Mouse (Mus musculus): ENCODE measurements around the gene Pomgnt1. TPM values are rescaled to one million over a fixed set of nuclear protein-coding genes. Genes with fewer than 3 reads are reported as not detected.

Pomgnt1 gene
- polyA plus RNA-seq, 2 experiments = 8.8 to 10.3 TPM

DNA sequence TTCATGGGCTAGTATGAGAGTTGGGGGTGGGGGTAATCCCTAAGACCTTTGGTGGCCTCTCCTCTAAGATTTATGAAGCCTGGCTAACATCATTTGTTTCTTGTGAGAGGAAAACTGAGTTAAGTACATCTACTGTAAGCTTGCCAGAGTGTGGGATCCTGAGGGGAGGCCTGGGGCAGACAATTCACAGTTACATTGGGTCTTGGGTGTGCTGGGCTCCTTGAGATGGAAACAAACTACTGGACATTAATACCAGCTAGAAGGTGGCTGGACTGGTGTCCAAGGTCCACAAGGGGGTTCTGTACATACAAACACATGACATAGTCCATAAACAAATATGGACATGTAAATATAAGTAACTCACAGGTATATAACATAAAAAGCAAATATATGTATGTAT, 51.5 kb downstream of the Pomgnt1 start:
- DNase-seq (ENCODE audit: low read depth in 3 of 3, low spot score in 3 of 3) (no peak), ATAC-seq (ENCODE audit: insufficient read depth) (no peak)
- Histone ChIP-seq H3K4me3 (ENCODE audit: insufficient read depth in 1 of 2, low read depth in 2 of 2, low read length in 2 of 2) (no peak overlapping the region), H3K4me2 (ENCODE audit: low read depth) (no peak overlapping the region; the same call in 1 of the 2 replicates), H3K27me3 (ENCODE audit: control insufficient read depth, insufficient read depth, low read length) (no peaks in the 10 kb centered on the region), H3K27ac (no peak overlapping the region), H3K9me3 (ENCODE audit: control insufficient read depth, low read length) (no peaks in the 10 kb centered on the region), H3K4me1 (replicated peaks; ENCODE audit: control insufficient read depth in 2 of 2, insufficient read depth in 2 of 2, low read length in 1 of 2) (peaks cover 18 to 24% of the 10 kb centered on the region in 2 experiments), H3K9ac (replicated peaks) (no peak overlapping the region; the same call in 1 of the 2 replicates), H3K36me3 (replicated peaks; ENCODE audit: control insufficient read depth, insufficient read depth, low read depth) (no peaks in the 10 kb centered on the region)
- TF ChIP-seq CTCF (IDR thresholded peaks at IDR 0.05; ENCODE audit: low read depth) (no peak), EP300 (IDR thresholded peaks at IDR 0.05; ENCODE audit: low read depth) (no peak)

DNA sequence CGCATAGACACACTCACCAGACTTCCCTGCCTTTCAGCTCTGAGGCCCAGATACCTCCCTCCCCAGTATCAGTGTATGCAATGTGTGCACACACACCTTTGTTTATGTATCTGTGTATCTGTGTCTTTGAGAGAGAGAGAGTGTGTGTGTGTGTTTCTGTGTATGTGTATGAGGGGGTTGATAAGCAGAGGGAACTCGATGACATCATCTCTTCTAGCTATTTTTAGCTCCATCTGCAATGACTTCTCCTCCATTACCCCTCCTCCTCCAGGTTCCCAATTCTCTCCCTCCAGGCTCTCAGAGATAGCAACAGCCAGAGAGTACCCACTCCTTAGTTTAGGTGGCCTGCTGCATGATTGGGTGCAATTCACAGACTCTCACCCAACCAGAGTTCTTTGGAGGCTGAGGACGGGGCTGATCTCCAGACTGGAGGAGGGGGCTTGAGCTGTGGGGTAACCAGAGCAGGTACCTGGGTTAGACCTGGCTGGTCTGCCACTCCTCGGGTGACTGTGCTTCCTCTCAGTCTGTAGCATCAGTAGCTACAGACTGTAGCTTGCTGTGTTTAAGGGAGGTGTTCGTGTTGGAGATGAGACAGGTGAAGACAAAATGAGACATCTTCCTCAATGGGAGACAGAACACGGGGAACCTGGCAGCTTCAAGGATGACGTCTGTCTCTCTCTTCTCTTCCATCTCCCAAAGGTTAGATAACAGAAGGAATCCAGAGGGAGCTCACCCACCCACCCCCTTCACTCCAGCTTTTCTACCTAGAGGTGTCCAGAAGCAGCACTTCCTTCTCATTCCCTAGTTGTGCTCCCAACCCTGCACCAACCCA, 52.3 kb downstream of the Pomgnt1 start:
- H3K4me3 ChIP-seq (ENCODE audit: insufficient read depth in 1 of 2, low read depth in 2 of 2, low read length in 2 of 2) = no peak overlapping the region
- no peak overlapping the region for H3K27ac ChIP-seq

DNA sequence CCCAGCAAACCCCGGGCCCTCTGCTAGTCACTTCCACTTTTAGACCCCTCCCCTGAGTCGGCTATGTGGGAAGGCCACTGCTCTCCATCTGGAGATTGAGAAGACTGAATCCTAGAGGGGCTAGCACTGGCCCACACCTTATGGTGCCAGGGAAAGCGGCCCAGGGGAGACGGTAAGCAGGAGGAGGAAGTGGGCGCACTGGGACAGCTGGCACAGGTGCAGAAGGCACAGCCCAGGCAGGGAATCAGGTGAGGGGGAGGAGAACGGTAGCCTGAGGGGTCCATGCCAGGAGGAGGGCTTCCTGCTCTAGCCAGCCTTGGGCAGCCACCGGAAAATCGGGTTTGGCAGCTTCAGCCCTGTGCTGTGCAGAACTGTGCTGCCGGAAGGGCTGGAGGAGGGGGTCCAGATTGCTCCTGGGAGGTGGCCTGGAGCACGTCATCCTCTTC, 52.9 kb downstream of the Pomgnt1 start:
- no peak overlapping the region for H3K27ac ChIP-seq
- no peak for ATAC-seq (ENCODE audit: insufficient read depth)

More for the DNA sequence above, 52.3 kb downstream of the Pomgnt1 start:
- no peaks in the 10 kb centered on the region for H3K27me3 ChIP-seq (ENCODE audit: control insufficient read depth, insufficient read depth, low read length)
- no peaks in the 10 kb centered on the region for H3K9me3 ChIP-seq (ENCODE audit: control insufficient read depth, low read length)
- WGBS (ENCODE audit: insufficient replicate concordance) = 18% methylated on average over 7 of the region's 7 CpGs
- no peaks in the 10 kb centered on the region for H3K36me3 ChIP-seq (replicated peaks; ENCODE audit: control insufficient read depth, insufficient read depth, low read depth)
- H3K4me1 ChIP-seq (replicated peaks; ENCODE audit: control insufficient read depth in 2 of 2, insufficient read depth in 2 of 2, low read length in 1 of 2) = peaks cover 18 to 24% of the 10 kb centered on the region in 2 experiments
- ATAC-seq (ENCODE audit: insufficient read depth) (peak; percentile 87), DNase-seq (ENCODE audit: low read depth in 3 of 3, low spot score in 3 of 3) (peak; percentile 26 to 59 (median 37))
- H3K4me2 ChIP-seq (ENCODE audit: low read depth) = peak overlapping the region; percentile 40
- no peak overlapping the region for H3K9ac ChIP-seq (replicated peaks)
- TF ChIP-seq CTCF (IDR thresholded peaks at IDR 0.05; ENCODE audit: low read depth) (no peak), EP300 (IDR thresholded peaks at IDR 0.05; ENCODE audit: low read depth) (peak; percentile 66)

DNA sequence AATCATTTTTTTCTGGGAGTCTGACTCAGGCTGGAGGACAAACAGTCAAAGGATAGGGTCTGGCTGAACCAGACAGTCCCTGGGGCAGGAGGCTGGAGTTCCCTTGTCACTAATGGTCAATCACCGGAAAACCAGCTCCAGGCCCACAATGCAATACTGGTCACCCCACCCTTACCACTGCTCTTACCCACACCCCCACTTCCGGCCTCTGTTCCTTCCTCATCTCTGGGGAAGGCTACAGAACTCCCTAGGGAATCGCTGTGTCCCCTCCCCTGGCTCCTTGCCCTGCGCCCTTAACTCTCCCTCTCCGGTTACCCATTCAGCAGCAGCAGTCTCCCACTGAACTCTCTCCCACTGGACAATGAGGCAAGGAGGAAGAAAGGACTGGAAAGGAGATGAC, 53.5 kb downstream of the Pomgnt1 start:
- no peak overlapping the region for H3K9ac ChIP-seq (replicated peaks)
- H3K9me3 ChIP-seq (ENCODE audit: control insufficient read depth, low read length) = no peaks in the 10 kb centered on the region
- H3K36me3 ChIP-seq (replicated peaks; ENCODE audit: control insufficient read depth, insufficient read depth, low read depth) = no peaks in the 10 kb centered on the region
- peaks cover 18 to 24% of the 10 kb centered on the region in 2 experiments for H3K4me1 ChIP-seq (replicated peaks; ENCODE audit: control insufficient read depth in 2 of 2, insufficient read depth in 2 of 2, low read length in 1 of 2)
- no peak overlapping the region for H3K4me3 ChIP-seq (ENCODE audit: insufficient read depth in 1 of 2, low read depth in 2 of 2, low read length in 2 of 2)
- H3K4me2 ChIP-seq (ENCODE audit: low read depth) = peak overlapping the region; percentile 40
- TF ChIP-seq CTCF (IDR thresholded peaks at IDR 0.05; ENCODE audit: low read depth) = no peak
- no peak for TF ChIP-seq EP300 (IDR thresholded peaks at IDR 0.05; ENCODE audit: low read depth)
- 24% methylated on average over 5 of the region's 5 CpGs for WGBS (ENCODE audit: insufficient replicate concordance)
- H3K27me3 ChIP-seq (ENCODE audit: control insufficient read depth, insufficient read depth, low read length) = no peaks in the 10 kb centered on the region; the same call in 1 of the 2 replicates
- ATAC-seq (ENCODE audit: insufficient read depth) (no peak), DNase-seq (ENCODE audit: low read depth in 3 of 3, low spot score in 3 of 3) (no peak)
- no peak overlapping the region for H3K27ac ChIP-seq

More for the DNA sequence above, 52.9 kb downstream of the Pomgnt1 start:
- H3K36me3 ChIP-seq (replicated peaks; ENCODE audit: control insufficient read depth, insufficient read depth, low read depth) = no peaks in the 10 kb centered on the region
- no peak overlapping the region for H3K4me3 ChIP-seq (ENCODE audit: insufficient read depth in 1 of 2, low read depth in 2 of 2, low read length in 2 of 2)
- no peaks in the 10 kb centered on the region; the same call in 1 of the 2 replicates for H3K27me3 ChIP-seq (ENCODE audit: control insufficient read depth, insufficient read depth, low read length)
- 6% methylated on average over 10 of the region's 10 CpGs for WGBS (ENCODE audit: insufficient replicate concordance)
- no peak for DNase-seq (ENCODE audit: low read depth in 3 of 3, low spot score in 3 of 3)
- H3K4me1 ChIP-seq (replicated peaks; ENCODE audit: control insufficient read depth in 2 of 2, insufficient read depth in 2 of 2, low read length in 1 of 2) = peaks cover 18 to 24% of the 10 kb centered on the region in 2 experiments
- no peaks in the 10 kb centered on the region for H3K9me3 ChIP-seq (ENCODE audit: control insufficient read depth, low read length)
- H3K9ac ChIP-seq (replicated peaks) = no peak overlapping the region
- TF ChIP-seq EP300 (IDR thresholded peaks at IDR 0.05; ENCODE audit: low read depth) (no peak), CTCF (IDR thresholded peaks at IDR 0.05; ENCODE audit: low read depth) (no peak)
- peak overlapping the region; percentile 40 for H3K4me2 ChIP-seq (ENCODE audit: low read depth)

DNA sequence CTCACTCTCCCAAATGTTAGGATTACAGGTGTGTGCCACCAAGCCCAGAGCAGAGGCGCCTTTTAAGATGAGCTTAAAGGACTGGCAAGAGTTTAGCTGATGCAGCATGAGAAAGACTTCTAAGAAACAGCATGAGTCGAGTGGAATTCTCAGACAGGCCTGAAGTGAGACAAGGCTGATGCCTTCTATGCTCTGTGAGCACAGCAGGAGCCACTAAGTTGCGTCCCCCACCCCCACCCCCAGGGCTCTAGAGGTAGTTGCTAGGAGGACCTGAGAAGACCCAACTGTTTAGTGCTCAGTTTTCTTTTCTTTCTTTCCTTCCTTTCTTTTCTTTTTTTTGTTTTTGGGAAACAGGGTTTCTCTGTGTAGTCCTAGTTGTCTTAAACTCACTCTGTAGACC, 58.4 kb downstream of the Pomgnt1 start:
- no peak for ATAC-seq (ENCODE audit: insufficient read depth)
- no peak for DNase-seq (ENCODE audit: low read depth in 3 of 3, low spot score in 3 of 3)
- Histone ChIP-seq H3K4me3 (ENCODE audit: insufficient read depth in 1 of 2, low read depth in 2 of 2, low read length in 2 of 2) (no peak overlapping the region), H3K4me2 (ENCODE audit: low read depth) (no peak overlapping the region), H3K9ac (replicated peaks) (no peak overlapping the region), H3K27ac (no peak overlapping the region), H3K9me3 (ENCODE audit: control insufficient read depth, low read length) (no peaks in the 10 kb centered on the region), H3K27me3 (ENCODE audit: control insufficient read depth, insufficient read depth, low read length) (peaks cover 9% of the 10 kb centered on the region), H3K4me1 (replicated peaks; ENCODE audit: control insufficient read depth in 2 of 2, insufficient read depth in 2 of 2, low read length in 1 of 2) (peaks cover 0 to 3% of the 10 kb centered on the region in 2 experiments; a peak in 2 of 4 replicates), H3K36me3 (replicated peaks; ENCODE audit: control insufficient read depth, insufficient read depth, low read depth) (no peaks in the 10 kb centered on the region)
- no peak for TF ChIP-seq CTCF (IDR thresholded peaks at IDR 0.05; ENCODE audit: low read depth)
- no peak for TF ChIP-seq EP300 (IDR thresholded peaks at IDR 0.05; ENCODE audit: low read depth)
- 42% methylated on average over 3 of the region's 3 CpGs for WGBS (ENCODE audit: insufficient replicate concordance)
